Mouse (Mus musculus): ENCODE data around the gene Slco2a1. TPM values are rescaled to one million over a fixed set of nuclear protein-coding genes. Genes with fewer than 3 reads are reported as not detected.

Slco2a1 gene
- total and polyA plus RNA-seq, 3 experiments, result 0.01 to 0.11 TPM; not detected in 1

GRCm38 (mm10) chr9:102955866-102956265 is 32.6 kb upstream of the Slco2a1 start:
- ATAC-seq (ENCODE audit: extremely low read depth, insufficient number of reproducible peaks, low FRiP score, poor library complexity, severe bottlenecking), result no peak
- H3K36me3 ChIP-seq (replicated peaks), result no peaks in the 10 kb centered on the region
- TF ChIP-seq TAL1 (conservative IDR thresholded peaks at IDR 0.05; ENCODE audit: low read depth, low read length) (no peak), GATA2 (IDR thresholded peaks at IDR 0.05; ENCODE audit: borderline replicate concordance, low read depth, low read length) (no peak), POLR2AphosphoS5 (IDR thresholded peaks at IDR 0.05; ENCODE audit: insufficient replicate concordance, low read depth, low read length) (no peak), CTCF (IDR thresholded peaks at IDR 0.05; ENCODE audit: low read depth, low read length) (no peak), GATA1 (IDR thresholded peaks at IDR 0.05; ENCODE audit: borderline replicate concordance, low read length) (no peak)

GRCm38 (mm10) chr9:102958703-102959102 is 29.8 kb upstream of the Slco2a1 start:
- Histone ChIP-seq H3K9me3 (replicated peaks) (no peaks in the 10 kb centered on the region), H3K36me3 (replicated peaks) (no peaks in the 10 kb centered on the region), H3K27me3 (ENCODE audit: insufficient read depth, low read length) (no peaks in the 10 kb centered on the region), H3K4me1 (ENCODE audit: insufficient read depth, low read depth, low read length) (peaks cover 55% of the 10 kb centered on the region), H3K4me3 (ENCODE audit: low read depth, low read length) (no peak overlapping the region)
- no peak for DNase-seq (ENCODE audit: low spot score)
- no peak for TF ChIP-seq POLR2AphosphoS5 (IDR thresholded peaks at IDR 0.05; ENCODE audit: insufficient replicate concordance, low read depth, low read length)
- TF ChIP-seq TAL1 (conservative IDR thresholded peaks at IDR 0.05; ENCODE audit: low read depth, low read length), result no peak
- TF ChIP-seq GATA2 (IDR thresholded peaks at IDR 0.05; ENCODE audit: borderline replicate concordance, low read depth, low read length), result no peak
- TF ChIP-seq CTCF (IDR thresholded peaks at IDR 0.05; ENCODE audit: low read depth, low read length), result no peak
- no peak for TF ChIP-seq GATA1 (IDR thresholded peaks at IDR 0.05; ENCODE audit: borderline replicate concordance, low read length)
- no peak for ATAC-seq (ENCODE audit: extremely low read depth, insufficient number of reproducible peaks, low FRiP score, poor library complexity, severe bottlenecking)

More at GRCm38 (mm10) chr9:102955866-102956265, 32.6 kb upstream of the Slco2a1 start:
- DNase-seq (ENCODE audit: low spot score), result no peak
- H3K9me3 ChIP-seq (replicated peaks), result no peaks in the 10 kb centered on the region
- H3K4me1 ChIP-seq (ENCODE audit: insufficient read depth, low read depth, low read length), result peaks cover 38% of the 10 kb centered on the region
- no peaks in the 10 kb centered on the region for H3K27me3 ChIP-seq (ENCODE audit: insufficient read depth, low read length)
- H3K4me3 ChIP-seq (ENCODE audit: low read depth, low read length), result no peak overlapping the region

DNA sequence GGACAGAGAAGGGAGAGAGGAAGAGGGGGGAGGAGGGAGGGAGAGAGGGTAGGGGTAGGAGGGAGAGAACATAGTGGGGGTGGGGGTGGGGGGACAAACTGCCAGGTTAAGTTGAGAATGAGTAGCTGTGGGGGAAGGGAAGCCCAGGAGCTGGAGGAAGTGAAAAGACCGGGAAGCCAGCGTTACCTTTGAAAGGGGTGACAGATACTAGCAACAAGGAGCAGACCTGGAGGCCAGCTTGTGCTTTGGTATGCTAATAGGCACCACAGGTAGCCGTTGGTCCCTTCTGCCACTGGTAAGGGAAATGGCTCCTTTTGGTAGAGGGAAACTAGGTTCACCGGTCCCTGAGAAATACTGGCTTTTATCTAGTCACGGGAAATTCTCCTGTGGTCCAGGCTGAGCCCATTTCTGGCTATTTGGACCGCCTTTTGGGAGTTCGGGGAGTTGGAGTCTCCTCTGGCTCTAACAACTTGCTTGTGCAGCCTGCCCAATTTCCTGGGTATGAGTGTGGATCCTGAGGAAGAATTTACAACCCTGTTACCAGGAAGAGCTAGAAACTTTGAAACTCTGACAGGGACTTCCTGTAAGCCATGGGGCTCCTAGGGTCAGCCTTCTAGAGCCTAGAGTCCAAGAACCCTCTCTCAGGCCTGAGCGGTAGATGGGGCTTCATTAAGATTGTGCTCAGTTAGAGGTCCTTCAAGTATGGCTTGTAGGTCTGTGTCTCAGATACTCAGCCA is 27.0 kb upstream of the Slco2a1 start:
- no peak overlapping the region for H3K4me3 ChIP-seq (ENCODE audit: low read depth, low read length)
- no peaks in the 10 kb centered on the region for H3K27me3 ChIP-seq (ENCODE audit: insufficient read depth, low read length)
- no peaks in the 10 kb centered on the region for H3K9me3 ChIP-seq (replicated peaks)
- no peak for TF ChIP-seq TAL1 (conservative IDR thresholded peaks at IDR 0.05; ENCODE audit: low read depth, low read length)
- no peak for TF ChIP-seq GATA1 (IDR thresholded peaks at IDR 0.05; ENCODE audit: borderline replicate concordance, low read length)
- no peak for TF ChIP-seq CTCF (IDR thresholded peaks at IDR 0.05; ENCODE audit: low read depth, low read length)
- TF ChIP-seq GATA2 (IDR thresholded peaks at IDR 0.05; ENCODE audit: borderline replicate concordance, low read depth, low read length), result no peak
- no peak for TF ChIP-seq POLR2AphosphoS5 (IDR thresholded peaks at IDR 0.05; ENCODE audit: insufficient replicate concordance, low read depth, low read length)
- ATAC-seq (ENCODE audit: extremely low read depth, insufficient number of reproducible peaks, low FRiP score, poor library complexity, severe bottlenecking), result no peak; the same call in 1 of the 2 replicates
- DNase-seq (ENCODE audit: low spot score), result no peak
- H3K36me3 ChIP-seq (replicated peaks), result no peaks in the 10 kb centered on the region
- H3K4me1 ChIP-seq (ENCODE audit: insufficient read depth, low read depth, low read length), result peaks cover 45% of the 10 kb centered on the region

DNA sequence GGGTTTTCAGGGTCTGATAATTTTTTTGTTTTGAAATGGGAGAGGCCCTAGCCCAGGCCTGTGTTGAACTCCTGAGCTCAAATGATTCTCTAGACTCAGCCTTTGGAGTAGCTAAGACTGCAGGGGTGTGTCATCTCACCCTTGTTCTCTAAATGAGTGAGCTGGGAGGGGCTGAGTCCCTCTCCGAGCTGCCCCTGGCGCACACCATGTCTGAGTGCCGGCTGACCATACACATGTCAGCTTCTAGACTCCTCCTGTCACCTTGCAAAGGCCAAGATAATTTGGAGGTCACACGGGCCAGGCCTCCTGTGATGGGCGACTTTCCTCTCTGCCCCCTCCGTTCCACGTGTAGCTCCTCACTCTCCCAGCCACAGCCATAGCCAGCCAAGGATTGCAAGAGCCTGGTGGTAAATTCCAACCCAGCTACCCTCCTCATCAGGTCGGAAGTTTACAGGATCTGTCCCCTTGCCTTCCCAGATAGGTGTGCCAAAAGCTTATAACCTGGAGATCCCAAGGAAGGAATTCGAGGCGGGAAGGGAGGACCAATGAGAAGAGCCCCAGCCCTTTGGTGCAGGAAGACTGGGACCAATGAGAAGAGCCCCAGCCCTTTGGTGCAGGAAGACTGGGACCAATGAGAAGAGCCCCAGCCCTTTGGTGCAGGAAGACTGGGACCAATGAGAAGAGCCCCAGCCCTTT is 26.3 kb upstream of the Slco2a1 start:
- TF ChIP-seq GATA2 (IDR thresholded peaks at IDR 0.05; ENCODE audit: borderline replicate concordance, low read depth, low read length), result no peak
- no peak for TF ChIP-seq GATA1 (IDR thresholded peaks at IDR 0.05; ENCODE audit: borderline replicate concordance, low read length)
- no peak for TF ChIP-seq CTCF (IDR thresholded peaks at IDR 0.05; ENCODE audit: low read depth, low read length)
- TF ChIP-seq TAL1 (conservative IDR thresholded peaks at IDR 0.05; ENCODE audit: low read depth, low read length), result no peak
- no peak for TF ChIP-seq POLR2AphosphoS5 (IDR thresholded peaks at IDR 0.05; ENCODE audit: insufficient replicate concordance, low read depth, low read length)

DNA sequence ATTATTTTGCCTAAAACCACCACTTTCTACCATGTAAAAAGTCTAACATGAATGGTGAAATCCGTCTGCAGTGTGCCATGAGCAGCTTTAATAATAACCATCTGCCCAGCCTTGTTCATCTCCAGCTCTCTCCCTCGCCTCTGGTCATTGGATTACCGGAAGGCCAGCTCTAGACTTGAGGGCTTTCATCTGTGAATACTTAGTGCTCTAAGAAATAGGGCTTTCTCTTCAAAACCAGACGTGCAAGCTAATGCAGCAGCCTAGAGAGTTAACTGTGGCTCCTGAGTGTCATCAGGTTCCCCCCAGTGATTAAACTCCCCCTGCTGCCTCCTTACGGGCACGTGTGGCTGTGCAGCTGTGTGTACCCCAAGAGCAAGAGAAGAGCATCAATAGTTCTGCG is 25.2 kb upstream of the Slco2a1 start:
- no peak for ATAC-seq (ENCODE audit: extremely low read depth, insufficient number of reproducible peaks, low FRiP score, poor library complexity, severe bottlenecking)
- TF ChIP-seq TAL1 (conservative IDR thresholded peaks at IDR 0.05; ENCODE audit: low read depth, low read length) (no peak), GATA1 (IDR thresholded peaks at IDR 0.05; ENCODE audit: borderline replicate concordance, low read length) (no peak), POLR2AphosphoS5 (IDR thresholded peaks at IDR 0.05; ENCODE audit: insufficient replicate concordance, low read depth, low read length) (no peak), CTCF (IDR thresholded peaks at IDR 0.05; ENCODE audit: low read depth, low read length) (no peak), GATA2 (IDR thresholded peaks at IDR 0.05; ENCODE audit: borderline replicate concordance, low read depth, low read length) (no peak)
- Histone ChIP-seq H3K9me3 (replicated peaks) (no peaks in the 10 kb centered on the region), H3K4me3 (ENCODE audit: low read depth, low read length) (no peak overlapping the region), H3K27me3 (ENCODE audit: insufficient read depth, low read length) (no peaks in the 10 kb centered on the region), H3K4me1 (ENCODE audit: insufficient read depth, low read depth, low read length) (peaks cover 45% of the 10 kb centered on the region), H3K36me3 (replicated peaks) (no peaks in the 10 kb centered on the region)
- no peak for DNase-seq (ENCODE audit: low spot score)

More for the DNA sequence above, 26.3 kb upstream of the Slco2a1 start:
- Histone ChIP-seq H3K4me1 (ENCODE audit: insufficient read depth, low read depth, low read length) (peaks cover 45% of the 10 kb centered on the region), H3K4me3 (ENCODE audit: low read depth, low read length) (no peak overlapping the region), H3K27me3 (ENCODE audit: insufficient read depth, low read length) (no peaks in the 10 kb centered on the region), H3K9me3 (replicated peaks) (no peaks in the 10 kb centered on the region), H3K36me3 (replicated peaks) (no peaks in the 10 kb centered on the region)
- no peak for DNase-seq (ENCODE audit: low spot score)
- ATAC-seq (ENCODE audit: extremely low read depth, insufficient number of reproducible peaks, low FRiP score, poor library complexity, severe bottlenecking), result no peak

DNA sequence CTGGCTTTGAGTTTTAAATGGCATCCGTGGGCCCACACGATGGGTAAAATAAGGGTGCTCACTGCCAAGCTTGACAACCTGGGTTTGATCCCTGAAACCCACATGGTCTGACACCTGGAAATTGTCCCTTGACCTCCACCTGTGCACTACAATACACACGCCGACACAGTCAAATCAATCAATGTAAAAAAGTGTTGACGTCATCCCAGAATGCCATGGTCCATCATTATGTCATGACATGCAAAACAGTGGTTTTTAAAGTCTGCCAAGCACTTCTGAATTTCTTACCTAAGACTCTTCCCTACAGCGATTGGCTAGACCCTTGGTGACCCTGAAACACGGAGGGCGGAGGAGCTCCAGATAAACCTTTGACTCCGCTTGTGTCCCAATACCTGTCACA is 23.9 kb upstream of the Slco2a1 start:
- no peaks in the 10 kb centered on the region for H3K9me3 ChIP-seq (replicated peaks)
- no peaks in the 10 kb centered on the region for H3K27me3 ChIP-seq (ENCODE audit: insufficient read depth, low read length)
- no peak overlapping the region for H3K4me3 ChIP-seq (ENCODE audit: low read depth, low read length)
- DNase-seq (ENCODE audit: low spot score) (no peak), ATAC-seq (ENCODE audit: extremely low read depth, insufficient number of reproducible peaks, low FRiP score, poor library complexity, severe bottlenecking) (no peak)
- H3K4me1 ChIP-seq (ENCODE audit: insufficient read depth, low read depth, low read length), result peaks cover 37% of the 10 kb centered on the region
- no peaks in the 10 kb centered on the region for H3K36me3 ChIP-seq (replicated peaks)
- TF ChIP-seq GATA1 (IDR thresholded peaks at IDR 0.05; ENCODE audit: borderline replicate concordance, low read length), result no peak
- TF ChIP-seq POLR2AphosphoS5 (IDR thresholded peaks at IDR 0.05; ENCODE audit: insufficient replicate concordance, low read depth, low read length), result no peak
- TF ChIP-seq CTCF (IDR thresholded peaks at IDR 0.05; ENCODE audit: low read depth, low read length), result no peak
- TF ChIP-seq TAL1 (conservative IDR thresholded peaks at IDR 0.05; ENCODE audit: low read depth, low read length), result no peak
- no peak for TF ChIP-seq GATA2 (IDR thresholded peaks at IDR 0.05; ENCODE audit: borderline replicate concordance, low read depth, low read length)
